ENCODE assay signal across 25 mouse cellular contexts in the genomic region with DNA sequence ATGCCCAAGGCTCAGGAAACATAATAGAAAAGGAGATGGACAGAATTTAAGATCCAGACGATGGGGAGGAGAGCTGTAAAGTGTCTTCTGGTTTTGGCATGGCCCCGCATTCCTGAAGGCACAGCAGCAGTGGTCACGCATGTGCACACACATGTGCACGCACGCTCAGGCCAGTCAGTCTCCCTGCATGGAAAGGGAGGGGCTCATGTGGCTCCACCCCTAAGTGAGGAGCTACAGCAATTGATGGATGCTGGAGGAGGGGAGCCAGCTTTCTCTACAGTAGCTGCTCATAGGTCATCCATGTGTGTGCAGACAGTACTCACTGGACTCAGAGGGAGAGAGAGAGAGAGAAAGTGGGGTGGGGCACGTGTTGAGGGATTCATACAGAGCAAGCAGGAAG. TPM values are rescaled to one million over a fixed set of nuclear protein-coding genes. Genes with fewer than 3 reads are reported as not detected.
DNase-seq lines count a peak whose midpoint lies in the region; ATAC-seq and TF ChIP-seq lines count a peak whose summit lies in the region.
"Had no signal": no experiment of that assay in that cellular context is flagged by ENCODE, and none has a peak within 500 bp of the region (broad histone marks: within the 10 kb centered on the region; RNA-seq: fewer than 3 reads in every experiment).

No protein-coding gene starts in this region.

- no peak for DNase-seq in kidney, adult 8-10 months
- DNase-seq in midbrain, embryonic 11.5 days (ENCODE audit: low spot score, missing footprints), result no peak
- no peak for DNase-seq in midbrain, postnatal 0 days (ENCODE audit: low spot score)
- DNase-seq in G1E (ENCODE audit: low spot score), result no peak
- no peak for DNase-seq in spleen, postnatal 36 days (ENCODE audit: low spot score in 2 of 2)
- DNase-seq: adrenal gland, postnatal 25 days; cerebellum, adult 18-20 months; cerebellum, postnatal 10 days; forebrain, postnatal 0 days; heart, adult 2 months; heart, postnatal 10 days; layer of hippocampus, postnatal 36 days; left cerebral cortex, postnatal 4 days; liver, postnatal 0 days; lung, postnatal 14 days; right cerebral cortex, postnatal 4 days; thymus, postnatal 14 days had no signal

- H3K36me3 ChIP-seq in kidney, embryonic 14.5 days (ENCODE audit: control insufficient read depth, insufficient read depth, low read length), result no peaks in the 10 kb centered on the region
- no peaks in the 10 kb centered on the region for H3K36me3 ChIP-seq in midbrain, embryonic 11.5 days (ENCODE audit: control insufficient read depth, insufficient read depth, low read length)
- no peaks in the 10 kb centered on the region for H3K36me3 ChIP-seq in midbrain, postnatal 0 days (ENCODE audit: insufficient read depth, low read length)
- H3K36me3 ChIP-seq in G1E (replicated peaks), result no peaks in the 10 kb centered on the region
- H3K36me3 ChIP-seq in intestine, embryonic 16.5 days (ENCODE audit: control insufficient read depth, insufficient read depth, low read length), result no peaks in the 10 kb centered on the region
- H3K36me3 ChIP-seq: embryonic facial prominence, embryonic 15.5 days; forebrain, embryonic 12.5 days; heart, embryonic 13.5 days; liver, embryonic 12.5 days had no signal

- TF ChIP-seq CTCF in midbrain, postnatal 0 days (IDR thresholded peaks at IDR 0.05), result no peak
- no peak for TF ChIP-seq CTCF in G1E (IDR thresholded peaks at IDR 0.05; ENCODE audit: low read depth, low read length)

- H3K27ac ChIP-seq in kidney, embryonic 14.5 days (ENCODE audit: low read depth, low read length), result no peak overlapping the region
- no peak overlapping the region for H3K27ac ChIP-seq in midbrain, embryonic 11.5 days (ENCODE audit: low read depth, low read length)
- no peak overlapping the region for H3K27ac ChIP-seq in midbrain, postnatal 0 days (ENCODE audit: low read depth, low read length)
- no peak overlapping the region for H3K27ac ChIP-seq in intestine, embryonic 16.5 days (ENCODE audit: low read length)
- H3K27ac ChIP-seq: embryonic facial prominence, embryonic 15.5 days; forebrain, embryonic 12.5 days; heart, adult 2 months; heart, embryonic 13.5 days; liver, embryonic 12.5 days had no signal

- H3K4me3 ChIP-seq in kidney, embryonic 14.5 days (ENCODE audit: low read length), result no peak overlapping the region
- H3K4me3 ChIP-seq in midbrain, embryonic 11.5 days (ENCODE audit: low read depth, low read length), result no peak overlapping the region
- no peak overlapping the region for H3K4me3 ChIP-seq in midbrain, postnatal 0 days (ENCODE audit: low read depth, low read length)
- 0 out of 2 replicates have a peak overlapping the region, but pooled peaks have one; percentile 17 for H3K4me3 ChIP-seq in G1E (ENCODE audit: low read depth, low read length)
- no peak overlapping the region for H3K4me3 ChIP-seq in intestine, embryonic 16.5 days (ENCODE audit: low read length)
- H3K4me3 ChIP-seq: embryonic facial prominence, embryonic 15.5 days; forebrain, embryonic 12.5 days; heart, adult 2 months; heart, embryonic 13.5 days; liver, embryonic 12.5 days had no signal

- 0 out of 2 replicates have a peak, but pooled peaks cover 3% of the 10 kb centered on the region for H3K9me3 ChIP-seq in kidney, embryonic 14.5 days (ENCODE audit: control insufficient read depth, low read length)
- no peaks in the 10 kb centered on the region for H3K9me3 ChIP-seq in midbrain, embryonic 11.5 days (ENCODE audit: control insufficient read depth, low read length)
- H3K9me3 ChIP-seq in midbrain, postnatal 0 days (ENCODE audit: low read length), result no peaks in the 10 kb centered on the region
- H3K9me3 ChIP-seq in G1E (replicated peaks), result peaks cover 56% of the 10 kb centered on the region
- no peaks in the 10 kb centered on the region for H3K9me3 ChIP-seq in intestine, embryonic 16.5 days (ENCODE audit: control insufficient read depth, low read length)
- H3K9me3 ChIP-seq: embryonic facial prominence, embryonic 15.5 days; forebrain, embryonic 12.5 days; heart, embryonic 13.5 days; liver, embryonic 12.5 days had no signal

- no peaks in the 10 kb centered on the region for H3K4me1 ChIP-seq in kidney, embryonic 14.5 days (ENCODE audit: control insufficient read depth, insufficient read depth, low read length)
- no peaks in the 10 kb centered on the region for H3K4me1 ChIP-seq in midbrain, embryonic 11.5 days (ENCODE audit: control insufficient read depth, insufficient read depth, low read length)
- H3K4me1 ChIP-seq in midbrain, postnatal 0 days (ENCODE audit: insufficient read depth, low read length), result no peaks in the 10 kb centered on the region
- no peaks in the 10 kb centered on the region for H3K4me1 ChIP-seq in G1E (ENCODE audit: insufficient read depth, low read depth, low read length)
- H3K4me1 ChIP-seq in intestine, embryonic 16.5 days (ENCODE audit: control insufficient read depth, insufficient read depth, low read length), result peaks cover 4% of the 10 kb centered on the region; the same call in 1 of the 2 replicates
- H3K4me1 ChIP-seq: embryonic facial prominence, embryonic 15.5 days; forebrain, embryonic 12.5 days; heart, embryonic 13.5 days; liver, embryonic 12.5 days had no signal

- peak; percentile 28; the same call in 1 of the 2 replicates for ATAC-seq in kidney, embryonic 14.5 days (ENCODE audit: low FRiP score, low TSS enrichment)
- 0 out of 2 replicates have a peak, but pooled peaks have one; percentile 46 for ATAC-seq in midbrain, embryonic 11.5 days (ENCODE audit: low FRiP score)
- no peak for ATAC-seq in midbrain, postnatal 0 days (ENCODE audit: low FRiP score)
- no peak for ATAC-seq in G1E (ENCODE audit: extremely low read depth, insufficient number of reproducible peaks, low FRiP score, poor library complexity, severe bottlenecking)
- peak; percentile 27 for ATAC-seq in intestine, embryonic 16.5 days
- ATAC-seq: CD4-positive, CD25-positive, alpha-beta regulatory T cell, adult 4 months; forebrain, postnatal 0 days; hindbrain, embryonic 16.5 days; liver, embryonic 12.5 days; liver, postnatal 0 days had no signal

- no peak overlapping the region for H3K9ac ChIP-seq in kidney, embryonic 14.5 days (ENCODE audit: low read depth, low read length)
- no peak overlapping the region for H3K9ac ChIP-seq in midbrain, embryonic 11.5 days (ENCODE audit: low read length)
- H3K9ac ChIP-seq in midbrain, postnatal 0 days (replicated peaks; ENCODE audit: low read length, poor library complexity, severe bottlenecking), result no peak overlapping the region
- H3K9ac ChIP-seq in intestine, embryonic 16.5 days (ENCODE audit: low read depth, low read length), result no peak overlapping the region
- H3K9ac ChIP-seq: embryonic facial prominence, embryonic 15.5 days; forebrain, embryonic 12.5 days; forebrain, postnatal 0 days; heart, embryonic 13.5 days; liver, embryonic 12.5 days; liver, postnatal 0 days had no signal

- no peak overlapping the region for H3K4me2 ChIP-seq in kidney, embryonic 14.5 days (replicated peaks; ENCODE audit: low read depth, low read length)
- no peak overlapping the region for H3K4me2 ChIP-seq in midbrain, embryonic 11.5 days
- H3K4me2 ChIP-seq in midbrain, postnatal 0 days (ENCODE audit: low read depth, low read length, poor library complexity, severe bottlenecking), result no peak overlapping the region
- no peak overlapping the region for H3K4me2 ChIP-seq in intestine, embryonic 16.5 days (ENCODE audit: low read depth, low read length)
- H3K4me2 ChIP-seq: embryonic facial prominence, embryonic 15.5 days; forebrain, embryonic 12.5 days; heart, embryonic 13.5 days; liver, embryonic 12.5 days had no signal

- WGBS in kidney, embryonic 14.5 days, result 88% methylated on average over 6 of the region's 6 CpGs
- 90% methylated on average over 6 of the region's 6 CpGs for WGBS in midbrain, embryonic 11.5 days
- 92% methylated on average over 6 of the region's 6 CpGs for WGBS in midbrain, postnatal 0 days
- WGBS in intestine, embryonic 16.5 days, result 85% methylated on average over 6 of the region's 6 CpGs

- H3K27me3 ChIP-seq in kidney, embryonic 14.5 days (ENCODE audit: control insufficient read depth, insufficient read depth, low read length), result no peaks in the 10 kb centered on the region
- H3K27me3 ChIP-seq in midbrain, embryonic 11.5 days (ENCODE audit: control insufficient read depth, insufficient read depth, low read length), result no peaks in the 10 kb centered on the region
- H3K27me3 ChIP-seq in midbrain, postnatal 0 days (ENCODE audit: insufficient read depth, low read length), result no peaks in the 10 kb centered on the region
- H3K27me3 ChIP-seq in G1E (ENCODE audit: insufficient read depth, low read length), result no peaks in the 10 kb centered on the region
- no peaks in the 10 kb centered on the region for H3K27me3 ChIP-seq in intestine, embryonic 16.5 days (replicated peaks; ENCODE audit: control insufficient read depth, insufficient read depth, low read length)
- H3K27me3 ChIP-seq: embryonic facial prominence, embryonic 15.5 days; forebrain, embryonic 12.5 days; heart, embryonic 13.5 days; liver, embryonic 12.5 days had no signal

RNA-seq across cellular contexts. Expression of a gene that starts 56.6 kb away (rescaled TPM):
- polyA plus RNA-seq in kidney, embryonic 14.5 days (2014; fragmentation: Nextera tagmentation; extraction: Ambion mirVana), result 43.8 and 63.4 TPM in 2 replicates
- 56.9 and 57.2 TPM in 2 replicates for polyA plus RNA-seq in midbrain, embryonic 11.5 days (2014; fragmentation: Nextera tagmentation; extraction: Ambion mirVana)
- total RNA-seq in midbrain, postnatal 0 days (2014; rRNA removed), result 28.8 and 39.4 TPM in 2 replicates
- 21.8 and 24.2 TPM in 2 replicates for polyA plus RNA-seq in midbrain, postnatal 0 days (2015; fragmentation: Nextera tagmentation; extraction: Ambion mirVana)
- total RNA-seq in G1E (2014; fragmentation: Nextera tagmentation) (not detected in 2 replicates), G1E (2017) (0.06 and 0.55 TPM in 2 replicates)
- not detected in 2 replicates for polyA plus RNA-seq in G1E (2012)
- polyA plus RNA-seq in intestine, embryonic 16.5 days (2015; fragmentation: Nextera tagmentation; extraction: Ambion mirVana), result 27.9 and 30.1 TPM in 2 replicates

Comparison
In these comparisons a context has a peak if more than half of its experiments do, and no peak if none do; other contexts are left out.
1. ATAC-seq: peak in kidney, embryonic 14.5 days (single experiment), midbrain, embryonic 11.5 days (single experiment) and intestine, embryonic 16.5 days (single experiment); none in midbrain, postnatal 0 days (single experiment) and G1E (single experiment).
2. RNA of a gene that starts 56.6 kb away (polyA plus RNA-seq): 43.8 to 63.4 TPM in kidney, embryonic 14.5 days, 56.9 to 57.2 TPM in midbrain, embryonic 11.5 days, 27.9 to 30.1 TPM in intestine, embryonic 16.5 days and 21.8 to 24.2 TPM in midbrain, postnatal 0 days; not detected in G1E; every median in the first group is over 10 times any median in the second.